Mouse (Mus musculus): ENCODE measurements around the gene Lrfn1. TPM values are rescaled to one million over a fixed set of nuclear protein-coding genes. Genes with fewer than 3 reads are reported as not detected.

The Lrfn1 gene
- polyA plus RNA-seq, 1 experiment from 2014 or later: 9.2 TPM

Other genes starting within 250 kb of the Lrfn1 start
- 5.7 and 7.3 TPM in 2 replicates for gene Eid2, start 184.1 kb upstream of the Lrfn1 start, polyA plus RNA-seq (2016; fragmentation: Nextera tagmentation; extraction: Ambion mirVana)
- gene Eid2b, start 174.2 kb upstream of the Lrfn1 start, polyA plus RNA-seq (2016; fragmentation: Nextera tagmentation; extraction: Ambion mirVana): 25.2 and 27.4 TPM in 2 replicates
- 0.90 and 1.6 TPM in 2 replicates for gene Selenov, start 160.8 kb upstream of the Lrfn1 start, polyA plus RNA-seq (2016; fragmentation: Nextera tagmentation; extraction: Ambion mirVana)
- gene Dll3, start 149.7 kb upstream of the Lrfn1 start, polyA plus RNA-seq (2016; fragmentation: Nextera tagmentation; extraction: Ambion mirVana): 86.8 and 91.4 TPM in 2 replicates
- 188 and 193 TPM in 2 replicates for gene Timm50, start 139.9 kb upstream of the Lrfn1 start, polyA plus RNA-seq (2016; fragmentation: Nextera tagmentation; extraction: Ambion mirVana)
- 105 and 107 TPM in 2 replicates for gene Supt5, start 113.2 kb upstream of the Lrfn1 start, polyA plus RNA-seq (2016; fragmentation: Nextera tagmentation; extraction: Ambion mirVana)
- gene Rps16, start 101.3 kb upstream of the Lrfn1 start, polyA plus RNA-seq (2016; fragmentation: Nextera tagmentation; extraction: Ambion mirVana): 544 and 582 TPM in 2 replicates
- gene Plekhg2, start 79.4 kb upstream of the Lrfn1 start, polyA plus RNA-seq (2016; fragmentation: Nextera tagmentation; extraction: Ambion mirVana): 71.6 and 78.6 TPM in 2 replicates
- gene Zfp36, start 71.7 kb upstream of the Lrfn1 start, polyA plus RNA-seq (2016; fragmentation: Nextera tagmentation; extraction: Ambion mirVana): 4.9 and 5.4 TPM in 2 replicates
- gene Med29, start 59.3 kb upstream of the Lrfn1 start, polyA plus RNA-seq (2016; fragmentation: Nextera tagmentation; extraction: Ambion mirVana): 45.3 and 46.9 TPM in 2 replicates
- 83.2 and 86.0 TPM in 2 replicates for gene Paf1, start 59.0 kb upstream of the Lrfn1 start, polyA plus RNA-seq (2016; fragmentation: Nextera tagmentation; extraction: Ambion mirVana)
- 6.3 TPM in 2 replicates for gene Gmfg, start 14.5 kb upstream of the Lrfn1 start, polyA plus RNA-seq (2016; fragmentation: Nextera tagmentation; extraction: Ambion mirVana)
- not detected in 2 replicates for gene Ifnl2, start 58.5 kb downstream of the Lrfn1 start, polyA plus RNA-seq (2016; fragmentation: Nextera tagmentation; extraction: Ambion mirVana)
- gene Ifnl3, start 70.9 kb downstream of the Lrfn1 start, polyA plus RNA-seq (2016; fragmentation: Nextera tagmentation; extraction: Ambion mirVana): not detected in 2 replicates
- gene Sycn, start 88.9 kb downstream of the Lrfn1 start, polyA plus RNA-seq (2016; fragmentation: Nextera tagmentation; extraction: Ambion mirVana): not detected in 2 replicates
- not detected in 2 replicates for gene Nccrp1, start 95.3 kb downstream of the Lrfn1 start, polyA plus RNA-seq (2016; fragmentation: Nextera tagmentation; extraction: Ambion mirVana)
- gene Samd4b, start 146.2 kb downstream of the Lrfn1 start, polyA plus RNA-seq (2016; fragmentation: Nextera tagmentation; extraction: Ambion mirVana): 34.1 and 34.8 TPM in 2 replicates
- 40.4 and 43.5 TPM in 2 replicates for gene Pak4, start 146.2 kb downstream of the Lrfn1 start, polyA plus RNA-seq (2016; fragmentation: Nextera tagmentation; extraction: Ambion mirVana)
- gene Acp7, start 179.4 kb downstream of the Lrfn1 start, polyA plus RNA-seq (2016; fragmentation: Nextera tagmentation; extraction: Ambion mirVana): not detected in 2 replicates
- gene Fbxo27, start 240.9 kb downstream of the Lrfn1 start, polyA plus RNA-seq (2016; fragmentation: Nextera tagmentation; extraction: Ambion mirVana): 4.9 and 5.3 TPM in 2 replicates

All from midbrain, embryonic 12.5 days (tissue).